10 mouse cellular contexts compared by ENCODE assay signal in the genomic region with DNA sequence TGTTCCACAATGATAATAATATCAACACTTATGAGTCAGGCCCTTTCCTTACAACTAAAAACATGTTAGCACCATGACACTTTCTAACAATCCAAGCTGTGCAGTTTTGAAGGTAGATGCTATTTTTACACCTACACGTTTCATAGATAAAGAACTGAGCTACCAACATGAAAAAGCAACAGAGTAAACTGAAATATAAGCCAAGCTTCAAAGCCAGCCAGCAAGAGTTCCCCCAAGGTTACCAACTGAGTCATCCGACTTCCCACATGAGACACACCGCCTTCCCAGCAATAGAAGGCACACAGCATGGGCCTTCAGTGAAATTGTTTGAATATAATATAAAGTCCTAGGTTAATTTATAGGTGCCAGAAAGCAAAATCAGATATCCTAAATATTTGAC.
"Had no signal": no experiment of that assay in that cellular context is flagged by ENCODE, and none has a peak within 500 bp of the region (broad histone marks: within the 10 kb centered on the region; RNA-seq: fewer than 3 reads in every experiment).

No protein-coding gene starts in this region.

- H3K27ac ChIP-seq: limb, embryonic 13.5 days; liver, embryonic 14.5 days; midbrain, embryonic 12.5 days; neural tube, embryonic 12.5 days; stomach, embryonic 15.5 days had no signal

- DNase-seq: kidney, postnatal 14 days; layer of hippocampus, postnatal 36 days; left cerebral cortex, postnatal 4 days; lung, adult 18-20 months; thymus, postnatal 36 days had no signal

- H3K4me3 ChIP-seq: limb, embryonic 13.5 days; midbrain, embryonic 12.5 days; neural tube, embryonic 12.5 days; stomach, embryonic 15.5 days had no signal
